Mouse (Mus musculus): ENCODE measurements at regions not wholly inside any gene's neighbourhood (a gene's known extent, or its start where the extent isn't known, plus 50 kb on each side); places are given as distances from the start of the nearest gene placed in this dataset.

- DNase-seq = no peak
- Histone ChIP-seq H3K4me1 (ENCODE audit: control insufficient read depth, insufficient read depth, low read length) (no peaks in the 10 kb centered on the region; the same call in 1 of the 2 replicates), H3K27me3 (ENCODE audit: control insufficient read depth, insufficient read depth, low read length) (no peaks in the 10 kb centered on the region), H3K27ac (ENCODE audit: insufficient read depth, low read length) (no peak overlapping the region), H3K4me3 (replicated peaks; ENCODE audit: insufficient read depth, low read depth, low read length) (no peak overlapping the region)
- TF ChIP-seq POLR2A (IDR thresholded peaks at IDR 0.05; ENCODE audit: borderline replicate concordance, insufficient read depth, low read length) (no peak), CTCF (IDR thresholded peaks at IDR 0.05; ENCODE audit: borderline replicate concordance, insufficient read depth, low read depth, low read length) (no peak)
- 30% methylated on average over 5 of the region's 5 CpGs for WGBS
These were observed 51.8 kb upstream of the Wdr72 start for GRCm38 (mm10) chr9:74058269-74058871.

Measured in cerebellum, adult 2 months (tissue).